13 mouse cellular contexts compared by ENCODE assay signal in genomic region chr6:127143124-127143520, GRCm38 (mm10). TPM values are rescaled to one million over a fixed set of nuclear protein-coding genes. Genes with fewer than 3 reads are reported as not detected.
DNase-seq lines count a peak whose midpoint lies in the region; ATAC-seq lines count a peak whose summit lies in the region.
"Had no signal": no experiment of that assay in that cellular context is flagged by ENCODE, and none has a peak within 500 bp of the region (broad histone marks: within the 10 kb centered on the region; RNA-seq: fewer than 3 reads in every experiment).

No protein-coding gene starts in this region.

- peaks cover 95% of the 10 kb centered on the region for H3K36me3 ChIP-seq in embryonic facial prominence, embryonic 10.5 days (replicated peaks)

- peak; percentile 39 to 50 for DNase-seq in lung, adult 18-20 months
- DNase-seq in lung, postnatal 25 days (ENCODE audit: low spot score) = no peak
- DNase-seq in embryonic facial prominence, embryonic 10.5 days (ENCODE audit: low spot score) = no peak
- peak; percentile 66 for DNase-seq in lung, postnatal 36 days
- DNase-seq in gastrocnemius, adult 18-20 months (ENCODE audit: low spot score) = no peak
- DNase-seq in urinary bladder, postnatal 10 days (ENCODE audit: low spot score) = no peak
- DNase-seq: gastrocnemius, postnatal 10 days; kidney, adult 2 months; right cerebral cortex, postnatal 4 days had no signal

- whole genome bisulfite sequencing in embryonic facial prominence, embryonic 10.5 days = 82% methylated on average over 10 of the region's 10 CpGs

- H3K4me3 ChIP-seq in embryonic facial prominence, embryonic 10.5 days = no peak overlapping the region
- H3K4me3 ChIP-seq: embryonic facial prominence, embryonic 12.5 days had no signal

- peak; percentile 70 to 72 for ATAC-seq in hematopoietic stem cell, adult 5-6 weeks (replicated peaks in 1 of 2; ENCODE audit: insufficient read depth in 1 of 2, low FRiP score in 2 of 2, low TSS enrichment in 1 of 2, low read depth in 1 of 2, poor library complexity in 2 of 2, severe bottlenecking in 2 of 2)
- ATAC-seq in cerebellum, adult (ENCODE audit: insufficient number of reproducible peaks, low FRiP score, low TSS enrichment) = no peak

- no peaks in the 10 kb centered on the region for H3K9me3 ChIP-seq in embryonic facial prominence, embryonic 10.5 days
- H3K9me3 ChIP-seq: embryonic facial prominence, embryonic 12.5 days had no signal

- peak overlapping the region; percentile 15; the same call in 1 of the 2 replicates for H3K27ac ChIP-seq in embryonic facial prominence, embryonic 10.5 days (replicated peaks)
- H3K27ac ChIP-seq: embryonic facial prominence, embryonic 12.5 days; macrophage had no signal

- peaks cover 55% of the 10 kb centered on the region for H3K4me1 ChIP-seq in embryonic facial prominence, embryonic 10.5 days

- H3K27me3 ChIP-seq in embryonic facial prominence, embryonic 10.5 days (replicated peaks; ENCODE audit: low read depth, poor library complexity, severe bottlenecking) = no peaks in the 10 kb centered on the region
- H3K27me3 ChIP-seq: embryonic facial prominence, embryonic 12.5 days had no signal

RNA-seq across cellular contexts. Expression of gene Ccnd2, which starts 8.9 kb away (rescaled TPM):
- polyA plus RNA-seq in embryonic facial prominence, embryonic 10.5 days (2016; fragmentation: Nextera tagmentation; extraction: Ambion mirVana) = 1,002 and 1,039 TPM in 2 replicates
- 57.3 and 129 TPM in 2 replicates for total RNA-seq in hematopoietic stem cell, adult 5-6 weeks (2017)
- 10 to 100 TPM in 1 of 2 experiments, 1 to 10 TPM in 1; 7.2 to 12.8 TPM for total RNA-seq in gastrocnemius, adult 18-20 months (2021)

RNA-seq across cellular contexts. Expression of gene Tigar, which starts 33.8 kb away (rescaled TPM):
- 5.7 and 7.2 TPM in 2 replicates for polyA plus RNA-seq in embryonic facial prominence, embryonic 10.5 days (2016; fragmentation: Nextera tagmentation; extraction: Ambion mirVana)
- total RNA-seq in hematopoietic stem cell, adult 5-6 weeks (2017) = 3.4 and 3.8 TPM in 2 replicates
- total RNA-seq in gastrocnemius, adult 18-20 months (2021) = 100 to 1,000 TPM in 1 of 2 experiments, 10 to 100 TPM in 1; 99.5 to 105 TPM

Comparison
In these comparisons a context has a peak if more than half of its experiments do, and no peak if none do; other contexts are left out.
1. DNase-seq: peak in lung, adult 18-20 months (2 of 2) and lung, postnatal 36 days (single experiment); none in lung, postnatal 25 days (single experiment), embryonic facial prominence, embryonic 10.5 days (single experiment), gastrocnemius, adult 18-20 months (single experiment) and urinary bladder, postnatal 10 days (single experiment).
2. RNA of gene Tigar, which starts 33.8 kb away (total RNA-seq): 99.5 to 105 TPM in gastrocnemius, adult 18-20 months; 3.4 to 3.8 TPM in hematopoietic stem cell, adult 5-6 weeks; every median in the first group is over 10 times any median in the second.